Mouse (Mus musculus): ENCODE results near the gene Jph2.

GRCm38 (mm10) chr2:163394977-163395376 is 2.8 kb downstream of the Jph2 start:
- TF ChIP-seq CTCF (IDR thresholded peaks at IDR 0.05; ENCODE audit: control insufficient read depth, insufficient read depth, insufficient replicate concordance, low read depth, low read length) = no peak
- no peak for TF ChIP-seq POLR2A (IDR thresholded peaks at IDR 0.05; ENCODE audit: control insufficient read depth, low read depth, low read length)
